In genomic region chr7:74437534-74437933, GRCm38 (mm10) we compare ENCODE assay signal across 31 mouse cellular contexts.
DNase-seq lines count a peak whose midpoint lies in the region; ATAC-seq and TF ChIP-seq lines count a peak whose summit lies in the region.
"Had no signal": no experiment of that assay in that cellular context is flagged by ENCODE, and none has a peak within 500 bp of the region (broad histone marks: within the 10 kb centered on the region; RNA-seq: fewer than 3 reads in every experiment).

No protein-coding gene starts in this region.

- no peak overlapping the region for H3K27ac ChIP-seq in forebrain, embryonic 15.5 days (replicated peaks)
- no peak overlapping the region for H3K27ac ChIP-seq in forebrain, embryonic 10.5 days
- H3K27ac ChIP-seq in hindbrain, embryonic 16.5 days (ENCODE audit: low read depth, low read length): no peak overlapping the region
- no peak overlapping the region for H3K27ac ChIP-seq in hindbrain, embryonic 12.5 days
- peak overlapping the region; percentile 18; the same call in 1 of the 2 replicates for H3K27ac ChIP-seq in midbrain, postnatal 0 days (ENCODE audit: low read depth, low read length)
- H3K27ac ChIP-seq: embryonic facial prominence, embryonic 12.5 days; hindbrain, embryonic 15.5 days; intestine, embryonic 15.5 days; layer of hippocampus, adult 2 months; limb, embryonic 10.5 days; limb, embryonic 15.5 days; liver, embryonic 13.5 days; stomach, postnatal 0 days had no signal

- H3K4me3 ChIP-seq in forebrain, embryonic 15.5 days: no peak overlapping the region
- no peak overlapping the region for H3K4me3 ChIP-seq in forebrain, embryonic 10.5 days
- H3K4me3 ChIP-seq in hindbrain, embryonic 16.5 days (ENCODE audit: low read length): no peak overlapping the region
- no peak overlapping the region for H3K4me3 ChIP-seq in hindbrain, embryonic 12.5 days
- no peak overlapping the region for H3K4me3 ChIP-seq in midbrain, postnatal 0 days (ENCODE audit: low read depth, low read length)
- H3K4me3 ChIP-seq: embryonic facial prominence, embryonic 12.5 days; hindbrain, embryonic 15.5 days; intestine, embryonic 15.5 days; layer of hippocampus, adult 2 months; limb, embryonic 10.5 days; limb, embryonic 15.5 days; liver, embryonic 13.5 days; megakaryocyte, embryonic 14.5 days had no signal

- no peaks in the 10 kb centered on the region for H3K9me3 ChIP-seq in forebrain, embryonic 15.5 days
- no peaks in the 10 kb centered on the region for H3K9me3 ChIP-seq in forebrain, embryonic 10.5 days
- H3K9me3 ChIP-seq in hindbrain, embryonic 16.5 days (ENCODE audit: control insufficient read depth, low read length): no peaks in the 10 kb centered on the region
- no peaks in the 10 kb centered on the region for H3K9me3 ChIP-seq in hindbrain, embryonic 12.5 days (replicated peaks)
- no peaks in the 10 kb centered on the region for H3K9me3 ChIP-seq in midbrain, postnatal 0 days (ENCODE audit: low read length)
- H3K9me3 ChIP-seq: embryonic facial prominence, embryonic 12.5 days; hindbrain, embryonic 15.5 days; intestine, embryonic 15.5 days; limb, embryonic 10.5 days; limb, embryonic 15.5 days; liver, embryonic 13.5 days; megakaryocyte, embryonic 14.5 days had no signal

- H3K9ac ChIP-seq in forebrain, embryonic 15.5 days (replicated peaks): no peak overlapping the region
- no peak overlapping the region for H3K9ac ChIP-seq in hindbrain, embryonic 16.5 days (ENCODE audit: low read depth, low read length)
- no peak overlapping the region for H3K9ac ChIP-seq in hindbrain, embryonic 12.5 days
- no peak overlapping the region for H3K9ac ChIP-seq in midbrain, postnatal 0 days (replicated peaks; ENCODE audit: low read length, poor library complexity, severe bottlenecking)
- H3K9ac ChIP-seq: embryonic facial prominence, embryonic 12.5 days; hindbrain, embryonic 15.5 days; intestine, embryonic 15.5 days; limb, embryonic 15.5 days; liver, embryonic 13.5 days had no signal

- WGBS in forebrain, embryonic 15.5 days: 18% methylated on average over 1 of the region's 1 CpGs
- WGBS in forebrain, embryonic 10.5 days: 55% methylated on average over 1 of the region's 1 CpGs
- 9% methylated on average over 1 of the region's 1 CpGs for WGBS in hindbrain, embryonic 16.5 days
- WGBS in hindbrain, embryonic 12.5 days: 35% methylated on average over 1 of the region's 1 CpGs
- 28% methylated on average over 1 of the region's 1 CpGs for WGBS in midbrain, postnatal 0 days

- 0 out of 2 replicates have a peak, but pooled peaks cover 3% of the 10 kb centered on the region for H3K4me1 ChIP-seq in forebrain, embryonic 15.5 days
- 0 out of 2 replicates have a peak, but pooled peaks cover 4% of the 10 kb centered on the region for H3K4me1 ChIP-seq in forebrain, embryonic 10.5 days
- H3K4me1 ChIP-seq in hindbrain, embryonic 16.5 days (ENCODE audit: control insufficient read depth, insufficient read depth, low read depth, low read length): no peaks in the 10 kb centered on the region
- H3K4me1 ChIP-seq in hindbrain, embryonic 12.5 days: no peaks in the 10 kb centered on the region
- 0 out of 2 replicates have a peak, but pooled peaks cover 8% of the 10 kb centered on the region for H3K4me1 ChIP-seq in midbrain, postnatal 0 days (ENCODE audit: insufficient read depth, low read length)
- H3K4me1 ChIP-seq: embryonic facial prominence, embryonic 12.5 days; limb, embryonic 10.5 days; liver, embryonic 13.5 days had no signal

- no peak for DNase-seq in forebrain, embryonic 10.5 days (ENCODE audit: extremely low spot score, low spot score)
- peak; percentile 36 for DNase-seq in midbrain, postnatal 0 days (ENCODE audit: low spot score)
- no peak for DNase-seq in layer of hippocampus, postnatal 36 days
- DNase-seq: adrenal gland, postnatal 10 days; cerebellum, adult 11 months; cerebellum, adult 9-10 months; cerebellum, postnatal 36 days; embryo, embryonic 11 days; gastrocnemius, postnatal 10 days; heart, postnatal 14 days; kidney, adult 2 months; kidney, postnatal 36 days; liver, embryonic 13.5 days; right cerebral cortex, adult 18-20 months; right cerebral cortex, postnatal 4 days; thymus, adult 18-20 months; thymus, postnatal 25 days had no signal

- H3K4me2 ChIP-seq in forebrain, embryonic 15.5 days (replicated peaks): no peak overlapping the region
- no peak overlapping the region for H3K4me2 ChIP-seq in hindbrain, embryonic 16.5 days (ENCODE audit: low read length)
- no peak overlapping the region for H3K4me2 ChIP-seq in hindbrain, embryonic 12.5 days (replicated peaks)
- no peak overlapping the region for H3K4me2 ChIP-seq in midbrain, postnatal 0 days (ENCODE audit: low read depth, low read length, poor library complexity, severe bottlenecking)
- H3K4me2 ChIP-seq: embryonic facial prominence, embryonic 12.5 days; hindbrain, embryonic 15.5 days; intestine, embryonic 15.5 days; limb, embryonic 15.5 days; liver, embryonic 13.5 days had no signal

- ATAC-seq in forebrain, embryonic 15.5 days (replicated peaks): 0 out of 2 replicates have a peak, but pooled peaks have one; percentile 48
- peak; percentile 65; the same call in 1 of the 2 replicates for ATAC-seq in hindbrain, embryonic 16.5 days
- ATAC-seq in hindbrain, embryonic 12.5 days (ENCODE audit: low FRiP score): no peak
- 0 out of 2 replicates have a peak, but pooled peaks have one; percentile 26 for ATAC-seq in megakaryocyte-erythroid progenitor cell, adult 5-6 weeks (replicated peaks; ENCODE audit: low FRiP score, low TSS enrichment, poor library complexity, severe bottlenecking)
- ATAC-seq in midbrain, postnatal 0 days (ENCODE audit: low FRiP score): no peak
- ATAC-seq: intestine, embryonic 15.5 days; Patski had no signal

- TF ChIP-seq CTCF in midbrain, postnatal 0 days (IDR thresholded peaks at IDR 0.05): no peak

- no peaks in the 10 kb centered on the region for H3K36me3 ChIP-seq in forebrain, embryonic 15.5 days
- H3K36me3 ChIP-seq in forebrain, embryonic 10.5 days (replicated peaks): no peaks in the 10 kb centered on the region
- H3K36me3 ChIP-seq in hindbrain, embryonic 16.5 days (ENCODE audit: control insufficient read depth, insufficient read depth, low read length): no peaks in the 10 kb centered on the region
- H3K36me3 ChIP-seq in hindbrain, embryonic 12.5 days: no peaks in the 10 kb centered on the region
- H3K36me3 ChIP-seq in midbrain, postnatal 0 days (ENCODE audit: insufficient read depth, low read length): no peaks in the 10 kb centered on the region
- H3K36me3 ChIP-seq: embryonic facial prominence, embryonic 12.5 days; G1E; hindbrain, embryonic 15.5 days; intestine, embryonic 15.5 days; limb, embryonic 10.5 days; limb, embryonic 15.5 days; liver, embryonic 13.5 days had no signal

- H3K27me3 ChIP-seq in forebrain, embryonic 15.5 days: no peaks in the 10 kb centered on the region
- H3K27me3 ChIP-seq in forebrain, embryonic 10.5 days (ENCODE audit: poor library complexity, severe bottlenecking): no peaks in the 10 kb centered on the region
- H3K27me3 ChIP-seq in hindbrain, embryonic 16.5 days (replicated peaks; ENCODE audit: control insufficient read depth, insufficient read depth, low read length): no peaks in the 10 kb centered on the region
- no peaks in the 10 kb centered on the region for H3K27me3 ChIP-seq in hindbrain, embryonic 12.5 days
- no peaks in the 10 kb centered on the region for H3K27me3 ChIP-seq in midbrain, postnatal 0 days (ENCODE audit: insufficient read depth, low read length)
- H3K27me3 ChIP-seq: embryonic facial prominence, embryonic 12.5 days; hindbrain, embryonic 15.5 days; intestine, embryonic 15.5 days; limb, embryonic 15.5 days; liver, embryonic 13.5 days; megakaryocyte, embryonic 14.5 days; Patski had no signal

Comparison
In these comparisons a context has a peak if more than half of its experiments do, and no peak if none do; other contexts are left out.
1. ATAC-seq: peak in forebrain, embryonic 15.5 days (single experiment), hindbrain, embryonic 16.5 days (single experiment) and megakaryocyte-erythroid progenitor cell, adult 5-6 weeks (single experiment); none in hindbrain, embryonic 12.5 days (single experiment) and midbrain, postnatal 0 days (single experiment).